Mouse (Mus musculus): ENCODE data around the gene Epx. TPM values are rescaled to one million over a fixed set of nuclear protein-coding genes. Genes with fewer than 3 reads are reported as not detected.

The Epx gene
- total RNA-seq (2014; rRNA removed) (0.94 and 1.4 TPM in 2 replicates), polyA plus RNA-seq (2015; fragmentation: Nextera tagmentation; extraction: Ambion mirVana) (1.2 and 1.7 TPM in 2 replicates)

- Histone ChIP-seq H3K4me2 (ENCODE audit: low read depth, low read length, poor library complexity, severe bottlenecking) (no peak within 1 kb of the TSS), H3K4me1 (ENCODE audit: insufficient read depth, low read length) (no peaks in the 10 kb centered on the region), H3K27ac (ENCODE audit: low read depth, low read length) (no peak within 1 kb of the TSS), H3K27me3 (ENCODE audit: insufficient read depth, low read length) (no peaks in the 10 kb centered on the region), H3K36me3 (ENCODE audit: insufficient read depth, low read length) (no peaks in the 10 kb centered on the region), H3K4me3 (ENCODE audit: low read depth, low read length) (no peak within 1 kb of the TSS), H3K9ac (replicated peaks; ENCODE audit: low read length, poor library complexity, severe bottlenecking) (no peak within 1 kb of the TSS), H3K9me3 (ENCODE audit: low read length) (no peaks in the 10 kb centered on the region)
- DNase-seq (ENCODE audit: low spot score) (no peak), ATAC-seq (ENCODE audit: low FRiP score) (no peak)
- TF ChIP-seq CTCF (IDR thresholded peaks at IDR 0.05): no peak
- WGBS: 88% methylated on average over 6 of the region's 6 CpGs
Observed at GRCm38 (mm10) chr11:87875436-87875835, at the start of gene Epx. Gene Epx (minus strand): TSS chr11:87875536.

GRCm38 (mm10) chr11:87920966-87921365, 45.6 kb upstream of the Epx start, which contains the start of gene Olfr464:
Gene Olfr464 (minus strand): TSS chr11:87920967.
- H3K27me3 ChIP-seq (ENCODE audit: insufficient read depth, low read length): no peaks in the 10 kb centered on the region
- TF ChIP-seq CTCF (IDR thresholded peaks at IDR 0.05): no peak
- H3K27ac ChIP-seq (ENCODE audit: low read depth, low read length): no peak within 1 kb of the TSS
- no peak within 1 kb of the TSS for H3K9ac ChIP-seq (replicated peaks; ENCODE audit: low read length, poor library complexity, severe bottlenecking)
- no peak for ATAC-seq (ENCODE audit: low FRiP score)
- H3K4me1 ChIP-seq (ENCODE audit: insufficient read depth, low read length): no peaks in the 10 kb centered on the region
- no peak within 1 kb of the TSS for H3K4me2 ChIP-seq (ENCODE audit: low read depth, low read length, poor library complexity, severe bottlenecking)
- H3K36me3 ChIP-seq (ENCODE audit: insufficient read depth, low read length): no peaks in the 10 kb centered on the region
- 33% methylated on average over 5 of the region's 5 CpGs for WGBS
- no peak for DNase-seq (ENCODE audit: low spot score)
- no peak within 1 kb of the TSS for H3K4me3 ChIP-seq (ENCODE audit: low read depth, low read length)
- H3K9me3 ChIP-seq (ENCODE audit: low read length): no peaks in the 10 kb centered on the region

GRCm38 (mm10) chr11:87920301-87920700, 45.0 kb upstream of the Epx start:
- Histone ChIP-seq H3K27me3 (ENCODE audit: insufficient read depth, low read length) (no peaks in the 10 kb centered on the region), H3K27ac (ENCODE audit: low read depth, low read length) (no peak overlapping the region), H3K9me3 (ENCODE audit: low read length) (no peaks in the 10 kb centered on the region), H3K36me3 (ENCODE audit: insufficient read depth, low read length) (no peaks in the 10 kb centered on the region), H3K4me1 (ENCODE audit: insufficient read depth, low read length) (no peaks in the 10 kb centered on the region), H3K4me2 (ENCODE audit: low read depth, low read length, poor library complexity, severe bottlenecking) (no peak overlapping the region), H3K9ac (replicated peaks; ENCODE audit: low read length, poor library complexity, severe bottlenecking) (no peak overlapping the region), H3K4me3 (ENCODE audit: low read depth, low read length) (no peak overlapping the region)
- DNase-seq (ENCODE audit: low spot score): no peak
- ATAC-seq (ENCODE audit: low FRiP score): no peak
- TF ChIP-seq CTCF (IDR thresholded peaks at IDR 0.05): no peak
- WGBS: 60% methylated on average over 2 of the region's 2 CpGs

- no peak overlapping the region for H3K27ac ChIP-seq (ENCODE audit: low read depth, low read length)
- no peak for DNase-seq (ENCODE audit: low spot score)
- H3K36me3 ChIP-seq (ENCODE audit: insufficient read depth, low read length): no peaks in the 10 kb centered on the region
- no peaks in the 10 kb centered on the region for H3K4me1 ChIP-seq (ENCODE audit: insufficient read depth, low read length)
- H3K4me2 ChIP-seq (ENCODE audit: low read depth, low read length, poor library complexity, severe bottlenecking): no peak overlapping the region
- WGBS: 79% methylated on average over 1 of the region's 1 CpGs
- no peak overlapping the region for H3K9ac ChIP-seq (replicated peaks; ENCODE audit: low read length, poor library complexity, severe bottlenecking)
- no peak overlapping the region for H3K4me3 ChIP-seq (ENCODE audit: low read depth, low read length)
- TF ChIP-seq CTCF (IDR thresholded peaks at IDR 0.05): no peak
- H3K27me3 ChIP-seq (ENCODE audit: insufficient read depth, low read length): no peaks in the 10 kb centered on the region
- no peak for ATAC-seq (ENCODE audit: low FRiP score)
- H3K9me3 ChIP-seq (ENCODE audit: low read length): no peaks in the 10 kb centered on the region
Observed at GRCm38 (mm10) chr11:87916005-87916404, 40.7 kb upstream of the Epx start.

GRCm38 (mm10) chr11:87904331-87904730, 29.0 kb upstream of the Epx start:
- H3K9ac ChIP-seq (replicated peaks; ENCODE audit: low read length, poor library complexity, severe bottlenecking): no peak overlapping the region
- 72% methylated on average over 3 of the region's 3 CpGs for WGBS

GRCm38 (mm10) chr11:87897287-87897686, 22.0 kb upstream of the Epx start, which contains the start of gene Olfr463:
Gene Olfr463 (minus strand): TSS chr11:87897387.
- Histone ChIP-seq H3K4me1 (ENCODE audit: insufficient read depth, low read length) (no peaks in the 10 kb centered on the region), H3K27ac (ENCODE audit: low read depth, low read length) (no peak within 1 kb of the TSS), H3K4me2 (ENCODE audit: low read depth, low read length, poor library complexity, severe bottlenecking) (no peak within 1 kb of the TSS), H3K9ac (replicated peaks; ENCODE audit: low read length, poor library complexity, severe bottlenecking) (no peak within 1 kb of the TSS), H3K36me3 (ENCODE audit: insufficient read depth, low read length) (no peaks in the 10 kb centered on the region), H3K4me3 (ENCODE audit: low read depth, low read length) (no peak within 1 kb of the TSS), H3K27me3 (ENCODE audit: insufficient read depth, low read length) (no peaks in the 10 kb centered on the region), H3K9me3 (ENCODE audit: low read length) (no peaks in the 10 kb centered on the region)
- DNase-seq (ENCODE audit: low spot score) (no peak), ATAC-seq (ENCODE audit: low FRiP score) (no peak)
- TF ChIP-seq CTCF (IDR thresholded peaks at IDR 0.05): no peak

More at GRCm38 (mm10) chr11:87904331-87904730, 29.0 kb upstream of the Epx start:
- no peaks in the 10 kb centered on the region for H3K9me3 ChIP-seq (ENCODE audit: low read length)
- ATAC-seq (ENCODE audit: low FRiP score) (no peak), DNase-seq (ENCODE audit: low spot score) (no peak)
- no peak overlapping the region for H3K27ac ChIP-seq (ENCODE audit: low read depth, low read length)
- no peaks in the 10 kb centered on the region for H3K36me3 ChIP-seq (ENCODE audit: insufficient read depth, low read length)
- H3K4me1 ChIP-seq (ENCODE audit: insufficient read depth, low read length): no peaks in the 10 kb centered on the region
- no peak overlapping the region for H3K4me2 ChIP-seq (ENCODE audit: low read depth, low read length, poor library complexity, severe bottlenecking)
- no peaks in the 10 kb centered on the region for H3K27me3 ChIP-seq (ENCODE audit: insufficient read depth, low read length)
- TF ChIP-seq CTCF (IDR thresholded peaks at IDR 0.05): no peak
- H3K4me3 ChIP-seq (ENCODE audit: low read depth, low read length): no peak overlapping the region
